8 mouse cellular contexts compared by ENCODE assay signal in the genomic region with DNA sequence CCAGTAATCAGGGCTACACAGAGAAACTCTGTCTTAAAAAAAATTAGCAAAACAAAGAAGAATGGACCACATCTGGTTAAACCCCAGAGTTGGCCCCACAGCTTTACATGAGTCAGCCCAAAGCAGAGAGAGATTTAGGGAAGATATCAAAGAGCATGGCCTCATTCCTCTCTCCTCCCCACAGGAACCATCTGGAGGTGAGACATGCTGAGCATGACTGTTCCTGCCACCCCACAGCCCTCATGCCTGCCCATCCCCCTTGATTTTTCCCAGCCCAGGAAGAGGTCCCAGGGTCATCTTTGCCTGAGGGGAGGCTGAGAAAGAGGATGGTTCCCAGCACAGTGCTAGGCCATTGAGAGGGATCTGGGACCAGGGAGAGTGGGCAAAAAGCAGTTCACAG. TPM values are rescaled to one million over a fixed set of nuclear protein-coding genes. Genes with fewer than 3 reads are reported as not detected.
DNase-seq lines count a peak whose midpoint lies in the region; ATAC-seq and TF ChIP-seq lines count a peak whose summit lies in the region.

No protein-coding gene starts in this region.

- H3K4me3 ChIP-seq in forebrain, embryonic 13.5 days, result 0 out of 2 replicates have a peak overlapping the region, but pooled peaks have one; percentile 65
- no peak overlapping the region for H3K4me3 ChIP-seq in forebrain, embryonic 16.5 days (replicated peaks; ENCODE audit: low read length)
- H3K4me3 ChIP-seq in lung, embryonic 14.5 days (ENCODE audit: low read depth, low read length), result no peak overlapping the region
- H3K4me3 ChIP-seq in embryonic facial prominence, embryonic 15.5 days (replicated peaks), result peak overlapping the region; percentile 79
- no peak overlapping the region for H3K4me3 ChIP-seq in midbrain, embryonic 15.5 days

- no peak overlapping the region for H3K27ac ChIP-seq in forebrain, embryonic 13.5 days
- no peak overlapping the region for H3K27ac ChIP-seq in forebrain, embryonic 16.5 days (ENCODE audit: low read length)
- H3K27ac ChIP-seq in lung, embryonic 14.5 days (ENCODE audit: low read depth), result no peak overlapping the region
- H3K27ac ChIP-seq in embryonic facial prominence, embryonic 15.5 days (replicated peaks), result no peak overlapping the region
- H3K27ac ChIP-seq in midbrain, embryonic 15.5 days, result no peak overlapping the region

- H3K4me1 ChIP-seq in forebrain, embryonic 13.5 days, result peaks cover 22% of the 10 kb centered on the region
- H3K4me1 ChIP-seq in forebrain, embryonic 16.5 days (replicated peaks; ENCODE audit: control insufficient read depth, insufficient read depth, low read length), result peaks cover 18% of the 10 kb centered on the region
- 0 out of 2 replicates have a peak, but pooled peaks cover 4% of the 10 kb centered on the region for H3K4me1 ChIP-seq in lung, embryonic 14.5 days (ENCODE audit: insufficient read depth)
- H3K4me1 ChIP-seq in embryonic facial prominence, embryonic 15.5 days, result peaks cover 25% of the 10 kb centered on the region
- H3K4me1 ChIP-seq in midbrain, embryonic 15.5 days, result peaks cover 31% of the 10 kb centered on the region

- H3K27me3 ChIP-seq in forebrain, embryonic 13.5 days, result no peaks in the 10 kb centered on the region
- H3K27me3 ChIP-seq in forebrain, embryonic 16.5 days (replicated peaks; ENCODE audit: control insufficient read depth, insufficient read depth, low read length), result no peaks in the 10 kb centered on the region
- H3K27me3 ChIP-seq in lung, embryonic 14.5 days (ENCODE audit: insufficient read depth, low read length), result no peaks in the 10 kb centered on the region
- no peaks in the 10 kb centered on the region for H3K27me3 ChIP-seq in embryonic facial prominence, embryonic 15.5 days
- H3K27me3 ChIP-seq in midbrain, embryonic 15.5 days (replicated peaks), result no peaks in the 10 kb centered on the region

- no peaks in the 10 kb centered on the region for H3K9me3 ChIP-seq in forebrain, embryonic 13.5 days (replicated peaks)
- no peaks in the 10 kb centered on the region for H3K9me3 ChIP-seq in forebrain, embryonic 16.5 days (ENCODE audit: control insufficient read depth, low read length)
- H3K9me3 ChIP-seq in lung, embryonic 14.5 days (ENCODE audit: low read depth, low read length), result no peaks in the 10 kb centered on the region
- no peaks in the 10 kb centered on the region for H3K9me3 ChIP-seq in embryonic facial prominence, embryonic 15.5 days (replicated peaks)
- H3K9me3 ChIP-seq in midbrain, embryonic 15.5 days, result no peaks in the 10 kb centered on the region

- no peak for ATAC-seq in forebrain, embryonic 13.5 days
- ATAC-seq in forebrain, embryonic 16.5 days, result no peak
- no peak for ATAC-seq in lung, embryonic 14.5 days (ENCODE audit: insufficient read depth)
- no peak for ATAC-seq in embryonic facial prominence, embryonic 15.5 days (ENCODE audit: insufficient number of reproducible peaks, low FRiP score, low TSS enrichment, low read depth)
- ATAC-seq in midbrain, embryonic 15.5 days (replicated peaks), result no peak

- H3K36me3 ChIP-seq in forebrain, embryonic 13.5 days (ENCODE audit: poor library complexity, severe bottlenecking), result peaks cover 19% of the 10 kb centered on the region
- H3K36me3 ChIP-seq in forebrain, embryonic 16.5 days (ENCODE audit: control insufficient read depth, insufficient read depth), result no peaks in the 10 kb centered on the region
- peaks cover 27% of the 10 kb centered on the region for H3K36me3 ChIP-seq in lung, embryonic 14.5 days (ENCODE audit: insufficient read depth)
- peaks cover 11% of the 10 kb centered on the region for H3K36me3 ChIP-seq in embryonic facial prominence, embryonic 15.5 days
- 0 out of 2 replicates have a peak, but pooled peaks cover 3% of the 10 kb centered on the region for H3K36me3 ChIP-seq in midbrain, embryonic 15.5 days (replicated peaks)

- H3K9ac ChIP-seq in forebrain, embryonic 13.5 days, result no peak overlapping the region
- H3K9ac ChIP-seq in forebrain, embryonic 16.5 days (replicated peaks; ENCODE audit: low read depth, low read length), result no peak overlapping the region
- H3K9ac ChIP-seq in lung, embryonic 14.5 days, result no peak overlapping the region
- no peak overlapping the region for H3K9ac ChIP-seq in embryonic facial prominence, embryonic 15.5 days
- 0 out of 2 replicates have a peak overlapping the region, but pooled peaks have one; percentile 9 for H3K9ac ChIP-seq in midbrain, embryonic 15.5 days

- TF ChIP-seq CTCF in lung, embryonic 14.5 days (IDR thresholded peaks at IDR 0.05; ENCODE audit: low read depth), result no peak

- no peak overlapping the region for H3K4me2 ChIP-seq in forebrain, embryonic 13.5 days
- no peak overlapping the region for H3K4me2 ChIP-seq in forebrain, embryonic 16.5 days (ENCODE audit: low read length)
- peak overlapping the region; percentile 64; the same call in 1 of the 2 replicates for H3K4me2 ChIP-seq in lung, embryonic 14.5 days
- H3K4me2 ChIP-seq in embryonic facial prominence, embryonic 15.5 days (replicated peaks), result peak overlapping the region; percentile 87; the same call in 1 of the 2 replicates
- H3K4me2 ChIP-seq in midbrain, embryonic 15.5 days, result 0 out of 2 replicates have a peak overlapping the region, but pooled peaks have one; percentile 80

- DNase-seq in lung, embryonic 14.5 days, result no peak
- DNase-seq in lung, postnatal 14 days, result no peak
- DNase-seq in frontal cortex, adult 2 months (ENCODE audit: extremely low spot score in 1 of 2, low spot score in 1 of 2), result no peak
- DNase-seq in testis, postnatal 10 days (ENCODE audit: low spot score), result no peak

RNA-seq across cellular contexts. Expression of a gene that starts 1.7 kb away (rescaled TPM):
- polyA plus RNA-seq in forebrain, embryonic 13.5 days (2015; fragmentation: Nextera tagmentation; extraction: Ambion mirVana), result 95.8 and 99.4 TPM in 2 replicates
- polyA plus RNA-seq in forebrain, embryonic 16.5 days (2015; fragmentation: Nextera tagmentation; extraction: Ambion mirVana), result 100 and 115 TPM in 2 replicates
- 83.2 and 85.6 TPM in 2 replicates for polyA plus RNA-seq in lung, embryonic 14.5 days (2014; fragmentation: Nextera tagmentation; extraction: Ambion mirVana)
- 100 and 121 TPM in 2 replicates for polyA plus RNA-seq in embryonic facial prominence, embryonic 15.5 days (2015; fragmentation: Nextera tagmentation; extraction: Ambion mirVana)
- polyA plus RNA-seq in midbrain, embryonic 15.5 days (2015; fragmentation: Nextera tagmentation; extraction: Ambion mirVana), result 117 and 119 TPM in 2 replicates
- 174 and 195 TPM in 2 replicates for polyA plus RNA-seq in frontal cortex, adult 2 months (2012; rRNA removed)

RNA-seq across cellular contexts. Expression of a gene that starts 2.7 kb away (rescaled TPM):
- polyA plus RNA-seq in forebrain, embryonic 13.5 days (2015; fragmentation: Nextera tagmentation; extraction: Ambion mirVana), result 3.6 and 4.5 TPM in 2 replicates
- polyA plus RNA-seq in forebrain, embryonic 16.5 days (2015; fragmentation: Nextera tagmentation; extraction: Ambion mirVana), result 7.8 and 8.0 TPM in 2 replicates
- 4.0 and 5.0 TPM in 2 replicates for polyA plus RNA-seq in lung, embryonic 14.5 days (2014; fragmentation: Nextera tagmentation; extraction: Ambion mirVana)
- polyA plus RNA-seq in embryonic facial prominence, embryonic 15.5 days (2015; fragmentation: Nextera tagmentation; extraction: Ambion mirVana), result 7.1 and 8.5 TPM in 2 replicates
- polyA plus RNA-seq in midbrain, embryonic 15.5 days (2015; fragmentation: Nextera tagmentation; extraction: Ambion mirVana), result 6.5 and 6.8 TPM in 2 replicates
- polyA plus RNA-seq in frontal cortex, adult 2 months (2012; rRNA removed), result 11.4 and 12.9 TPM in 2 replicates

RNA-seq across cellular contexts. Expression of a gene that starts 13.4 kb away (rescaled TPM):
- 11.6 and 12.9 TPM in 2 replicates for polyA plus RNA-seq in forebrain, embryonic 13.5 days (2015; fragmentation: Nextera tagmentation; extraction: Ambion mirVana)
- 11.8 and 13.2 TPM in 2 replicates for polyA plus RNA-seq in forebrain, embryonic 16.5 days (2015; fragmentation: Nextera tagmentation; extraction: Ambion mirVana)
- polyA plus RNA-seq in lung, embryonic 14.5 days (2014; fragmentation: Nextera tagmentation; extraction: Ambion mirVana), result 94.7 and 102 TPM in 2 replicates
- polyA plus RNA-seq in embryonic facial prominence, embryonic 15.5 days (2015; fragmentation: Nextera tagmentation; extraction: Ambion mirVana), result 59.0 and 61.2 TPM in 2 replicates
- 25.0 and 28.7 TPM in 2 replicates for polyA plus RNA-seq in midbrain, embryonic 15.5 days (2015; fragmentation: Nextera tagmentation; extraction: Ambion mirVana)
- 42.5 and 42.8 TPM in 2 replicates for polyA plus RNA-seq in frontal cortex, adult 2 months (2012; rRNA removed)

RNA-seq across cellular contexts. Expression of a gene that starts 27.2 kb away (rescaled TPM):
- polyA plus RNA-seq in forebrain, embryonic 13.5 days (2015; fragmentation: Nextera tagmentation; extraction: Ambion mirVana), result 3.7 and 4.2 TPM in 2 replicates
- polyA plus RNA-seq in forebrain, embryonic 16.5 days (2015; fragmentation: Nextera tagmentation; extraction: Ambion mirVana), result 6.1 and 6.9 TPM in 2 replicates
- polyA plus RNA-seq in lung, embryonic 14.5 days (2014; fragmentation: Nextera tagmentation; extraction: Ambion mirVana), result 20.5 and 20.6 TPM in 2 replicates
- polyA plus RNA-seq in embryonic facial prominence, embryonic 15.5 days (2015; fragmentation: Nextera tagmentation; extraction: Ambion mirVana), result 11.6 and 12.7 TPM in 2 replicates
- 7.4 and 7.7 TPM in 2 replicates for polyA plus RNA-seq in midbrain, embryonic 15.5 days (2015; fragmentation: Nextera tagmentation; extraction: Ambion mirVana)
- 8.9 and 11.8 TPM in 2 replicates for polyA plus RNA-seq in frontal cortex, adult 2 months (2012; rRNA removed)

RNA-seq across cellular contexts. Expression of a gene that starts 28.3 kb away (rescaled TPM):
- 99.2 and 101 TPM in 2 replicates for polyA plus RNA-seq in forebrain, embryonic 13.5 days (2015; fragmentation: Nextera tagmentation; extraction: Ambion mirVana)
- 103 and 105 TPM in 2 replicates for polyA plus RNA-seq in forebrain, embryonic 16.5 days (2015; fragmentation: Nextera tagmentation; extraction: Ambion mirVana)
- polyA plus RNA-seq in lung, embryonic 14.5 days (2014; fragmentation: Nextera tagmentation; extraction: Ambion mirVana), result 108 and 114 TPM in 2 replicates
- 96.7 and 106 TPM in 2 replicates for polyA plus RNA-seq in embryonic facial prominence, embryonic 15.5 days (2015; fragmentation: Nextera tagmentation; extraction: Ambion mirVana)
- polyA plus RNA-seq in midbrain, embryonic 15.5 days (2015; fragmentation: Nextera tagmentation; extraction: Ambion mirVana), result 101 and 102 TPM in 2 replicates
- 131 and 140 TPM in 2 replicates for polyA plus RNA-seq in frontal cortex, adult 2 months (2012; rRNA removed)

Comparison
In these comparisons a context has a peak if more than half of its experiments do, and no peak if none do; other contexts are left out.
1. H3K4me3 ChIP-seq: peak in forebrain, embryonic 13.5 days (single experiment) and embryonic facial prominence, embryonic 15.5 days (single experiment); none in forebrain, embryonic 16.5 days (single experiment), lung, embryonic 14.5 days (single experiment) and midbrain, embryonic 15.5 days (single experiment).
2. H3K4me2 ChIP-seq: peak in lung, embryonic 14.5 days (single experiment), embryonic facial prominence, embryonic 15.5 days (single experiment) and midbrain, embryonic 15.5 days (single experiment); none in forebrain, embryonic 13.5 days (single experiment) and forebrain, embryonic 16.5 days (single experiment).